Mouse (Mus musculus) lung, embryonic 15.5 days (tissue): ENCODE results near the gene Golga1. TPM values are rescaled to one million over a fixed set of nuclear protein-coding genes. Genes with fewer than 3 reads are reported as not detected.
A peak's percentile ranks its signal among the peaks of the same experiment; 100 is the strongest.
"Not testable (repeated sequence)": the region's sequence is repeated elsewhere in the genome, so short reads cannot be mapped to it uniquely, and the experiment has no call there.

Source experiments
- ATAC-seq: fragments of 200-750 bp; cut with Nextera tagmentation; 2 replicates; pipeline ENCODE4 v1.8.0; 2017; ENCODE audit warnings: moderate number of reproducible peaks, borderline replicate concordance; ENCODE audit not compliant: low FRiP score, low TSS enrichment; ENCODE audit errors: extremely low read depth
- H3K27ac ChIP-seq: fragments of 300-500 bp; sonication (generic); 2 replicates; pipeline ENCODE4 v1.5.1; 2015; ENCODE audit warnings: moderate library complexity, mild to moderate bottlenecking, inconsistent platforms
- H3K27me3 ChIP-seq: fragments of 300-500 bp; sonication (generic); 2 replicates; pipeline ENCODE4 v1.6.1; 2015; ENCODE audit warnings: inconsistent platforms
- H3K36me3 ChIP-seq: fragments of 300-500 bp; sonication (generic); 2 replicates; pipeline ENCODE4 v1.6.1; 2015; ENCODE audit warnings: inconsistent platforms
- H3K4me1 ChIP-seq: fragments of 300-500 bp; sonication (generic); 2 replicates; pipeline ENCODE4 v1.6.1; 2015; ENCODE audit warnings: inconsistent platforms
- H3K4me2 ChIP-seq: fragments of 300-500 bp; sonication (generic); 2 replicates; pipeline ENCODE4 v1.6.1; 2015; ENCODE audit warnings: inconsistent platforms, mild to moderate bottlenecking, moderate library complexity
- H3K4me3 ChIP-seq: fragments of 300-500 bp; sonication (generic); 2 replicates; pipeline ENCODE4 v1.5.1; 2015; ENCODE audit warnings: mild to moderate bottlenecking, inconsistent platforms
- H3K9ac ChIP-seq: fragments of 300-500 bp; sonication (generic); 2 replicates; pipeline ENCODE4 v1.6.1; 2015; ENCODE audit warnings: inconsistent platforms
- H3K9me3 ChIP-seq: fragments of 300-500 bp; sonication (generic); 2 replicates; pipeline ENCODE4 v1.6.1; 2016; ENCODE audit warnings: inconsistent platforms
- WGBS: fragments of 180-500 bp; shearing (Covaris S2); methylation state at CpG from one replicate; pipeline ENCODE4 v1.1.7; 2015; 5-methylcytosine and 5-hydroxymethylcytosine counted together
- polyA plus RNA-seq: library from polyadenylated mRNA; unstranded; fragments of >200 nt; fragmentation: Nextera tagmentation; extraction: Ambion mirVana; gene quantifications from 2 replicates; pipeline ENCODE4 v1.2.1, GENCODE M21; 2015

Gene Golga1
- polyA plus RNA-seq, 1 experiment from 2014 or later: 24.9 TPM

- no peak overlapping the region for H3K27ac ChIP-seq
- no peaks in the 10 kb centered on the region for H3K9me3 ChIP-seq
- no peak overlapping the region for H3K4me3 ChIP-seq
- no peak overlapping the region for H3K9ac ChIP-seq
- no peaks in the 10 kb centered on the region for H3K27me3 ChIP-seq
- ATAC-seq: no peak
- H3K4me1 ChIP-seq: no peaks in the 10 kb centered on the region
- no peak overlapping the region for H3K4me2 ChIP-seq
- 88% methylated on average over 1 of the region's 1 CpGs for WGBS
- peaks cover 64% of the 10 kb centered on the region for H3K36me3 ChIP-seq
Measured at GRCm38 (mm10) chr2:39040215-39040614, 25.1 kb downstream of the Golga1 start.

GRCm38 (mm10) chr2:39031611-39032010 is 33.7 kb downstream of the Golga1 start:
- WGBS: 100% methylated on average over 1 of the region's 1 CpGs
- H3K4me2 ChIP-seq: no peak overlapping the region
- H3K9ac ChIP-seq: no peak overlapping the region
- no peaks in the 10 kb centered on the region for H3K27me3 ChIP-seq
- no peaks in the 10 kb centered on the region for H3K4me1 ChIP-seq
- no peak overlapping the region for H3K4me3 ChIP-seq
- H3K36me3 ChIP-seq: peaks cover 65% of the 10 kb centered on the region
- no peaks in the 10 kb centered on the region for H3K9me3 ChIP-seq
- no peak overlapping the region for H3K27ac ChIP-seq
- no peak for ATAC-seq

GRCm38 (mm10) chr2:39020004-39020403 is 45.3 kb downstream of the Golga1 start:
- H3K36me3 ChIP-seq: peaks cover 82% of the 10 kb centered on the region
- H3K4me3 ChIP-seq: no peak overlapping the region
- H3K9me3 ChIP-seq: no peaks in the 10 kb centered on the region
- 87% methylated on average over 1 of the region's 1 CpGs for WGBS
- no peaks in the 10 kb centered on the region for H3K27me3 ChIP-seq
- H3K9ac ChIP-seq: no peak overlapping the region
- no peak overlapping the region for H3K4me2 ChIP-seq
- no peaks in the 10 kb centered on the region for H3K4me1 ChIP-seq
- no peak for ATAC-seq
- H3K27ac ChIP-seq: no peak overlapping the region

- peaks cover 79% of the 10 kb centered on the region for H3K36me3 ChIP-seq
- H3K4me3 ChIP-seq: no peak overlapping the region
- H3K4me1 ChIP-seq: no peaks in the 10 kb centered on the region
- no peaks in the 10 kb centered on the region for H3K9me3 ChIP-seq
- H3K27me3 ChIP-seq: no peaks in the 10 kb centered on the region
- WGBS: 69% methylated on average over 3 of the region's 3 CpGs
- no peak overlapping the region for H3K27ac ChIP-seq
- no peak overlapping the region for H3K4me2 ChIP-seq
- ATAC-seq: no peak
- H3K9ac ChIP-seq: no peak overlapping the region
Measured at GRCm38 (mm10) chr2:39016581-39016980, 48.8 kb downstream of the Golga1 start.

- ATAC-seq: no peak
- no peak overlapping the region for H3K9ac ChIP-seq
- H3K36me3 ChIP-seq: peaks cover 50% of the 10 kb centered on the region
- H3K4me1 ChIP-seq: peaks cover 13% of the 10 kb centered on the region
- H3K9me3 ChIP-seq: no peaks in the 10 kb centered on the region
- H3K4me3 ChIP-seq: no peak overlapping the region
- H3K27me3 ChIP-seq: no peaks in the 10 kb centered on the region
- no peak overlapping the region for H3K4me2 ChIP-seq
- 87% methylated on average over 7 of the region's 7 CpGs for WGBS
- H3K27ac ChIP-seq: no peak overlapping the region
Measured at GRCm38 (mm10) chr2:39012768-39013279, 52.5 kb downstream of the Golga1 start.

- Histone ChIP-seq H3K9ac (no peak overlapping the region), H3K27ac (no peak overlapping the region), H3K27me3 (no peaks in the 10 kb centered on the region), H3K4me2 (no peak overlapping the region), H3K9me3 (no peaks in the 10 kb centered on the region), H3K4me1 (peaks cover 16% of the 10 kb centered on the region), H3K4me3 (no peak overlapping the region), H3K36me3 (peaks cover 43% of the 10 kb centered on the region)
- WGBS: 88% methylated on average over 3 of the region's 3 CpGs
- ATAC-seq: no peak
Measured at GRCm38 (mm10) chr2:39011971-39012370, 53.4 kb downstream of the Golga1 start.

GRCm38 (mm10) chr2:39011264-39011663 is 54.1 kb downstream of the Golga1 start:
- Histone ChIP-seq H3K27me3 (no peaks in the 10 kb centered on the region), H3K36me3 (peaks cover 37% of the 10 kb centered on the region), H3K4me1 (peaks cover 23% of the 10 kb centered on the region), H3K4me2 (no peak overlapping the region), H3K27ac (no peak overlapping the region), H3K4me3 (no peak overlapping the region), H3K9ac (no peak overlapping the region), H3K9me3 (no peaks in the 10 kb centered on the region)
- ATAC-seq: no peak

GRCm38 (mm10) chr2:39010144-39010543 is 55.2 kb downstream of the Golga1 start:
- WGBS: 86% methylated on average over 5 of the region's 5 CpGs

GRCm38 (mm10) chr2:39008954-39009365 is 56.4 kb downstream of the Golga1 start:
- H3K27me3 ChIP-seq: no peaks in the 10 kb centered on the region
- WGBS: 10% methylated on average over 3 of the region's 3 CpGs
- H3K36me3 ChIP-seq: peaks cover 15% of the 10 kb centered on the region
- no peak for ATAC-seq
- no peaks in the 10 kb centered on the region for H3K9me3 ChIP-seq
- H3K4me1 ChIP-seq: peaks cover 32% of the 10 kb centered on the region
- peak overlapping the region; percentile 89 for H3K9ac ChIP-seq
- peak overlapping the region; percentile 87 for H3K4me2 ChIP-seq
- peak overlapping the region; percentile 93 for H3K27ac ChIP-seq
- peak overlapping the region; percentile 85 for H3K4me3 ChIP-seq

More at GRCm38 (mm10) chr2:39010144-39010543, 55.2 kb downstream of the Golga1 start:
- H3K4me2 ChIP-seq, H3K27me3 ChIP-seq, H3K4me3 ChIP-seq, H3K9ac ChIP-seq, H3K27ac ChIP-seq, H3K9me3 ChIP-seq, ATAC-seq: not testable (repeated sequence)
- Histone ChIP-seq H3K36me3 (peaks cover 26% of the 10 kb centered on the region), H3K4me1 (peaks cover 30% of the 10 kb centered on the region)

- no peaks in the 10 kb centered on the region for H3K27me3 ChIP-seq
- peaks cover 12% of the 10 kb centered on the region for H3K36me3 ChIP-seq
- H3K4me3 ChIP-seq: peak overlapping the region; percentile 85
- H3K9ac ChIP-seq: peak overlapping the region; percentile 89
- peak; percentile 56 for ATAC-seq
- peaks cover 38% of the 10 kb centered on the region for H3K4me1 ChIP-seq
- peak overlapping the region; percentile 93 for H3K27ac ChIP-seq
- WGBS: under 1% methylated on average over 25 of the region's 25 CpGs
- peak overlapping the region; percentile 87 for H3K4me2 ChIP-seq
- H3K9me3 ChIP-seq: no peaks in the 10 kb centered on the region
Measured at GRCm38 (mm10) chr2:39008350-39008851, 56.9 kb downstream of the Golga1 start.

- Histone ChIP-seq H3K27me3 (no peaks in the 10 kb centered on the region), H3K4me1 (peaks cover 43% of the 10 kb centered on the region), H3K9ac (peak overlapping the region; percentile 89), H3K27ac (peak overlapping the region; percentile 93), H3K36me3 (peaks cover 12% of the 10 kb centered on the region), H3K4me3 (peak overlapping the region; percentile 85), H3K9me3 (no peaks in the 10 kb centered on the region), H3K4me2 (peak overlapping the region; percentile 87)
- peak; percentile 89 for ATAC-seq
- WGBS: under 1% methylated on average over 44 of the region's 44 CpGs
Measured at GRCm38 (mm10) chr2:39007865-39008264, 57.5 kb downstream of the Golga1 start.

GRCm38 (mm10) chr2:39006149-39006730 is 59.1 kb downstream of the Golga1 start:
- peaks cover 50% of the 10 kb centered on the region for H3K4me1 ChIP-seq
- H3K4me3 ChIP-seq: peak overlapping the region; percentile 90
- 83% methylated on average over 14 of the region's 14 CpGs for WGBS
- no peak for ATAC-seq
- H3K9me3 ChIP-seq: no peaks in the 10 kb centered on the region
- peak overlapping the region; percentile 71 for H3K9ac ChIP-seq
- peak overlapping the region; percentile 64 for H3K4me2 ChIP-seq
- H3K27ac ChIP-seq: no peak overlapping the region
- peaks cover 24% of the 10 kb centered on the region for H3K36me3 ChIP-seq
- no peaks in the 10 kb centered on the region for H3K27me3 ChIP-seq
